Mouse (Mus musculus) olfactory bulb, adult 2 months (tissue): ENCODE results near the gene Srr. TPM values are rescaled to one million over a fixed set of nuclear protein-coding genes. Genes with fewer than 3 reads are reported as not detected.

Experiments used
- H3K27ac ChIP-seq: fragments of 200-500 bp; 2 replicates; pipeline ENCODE4 v1.5.1; 2012; ENCODE audit warnings: low read depth, low read length; ENCODE audit not compliant: insufficient read depth
- H3K4me1 ChIP-seq: fragments of 200-500 bp; 2 replicates; pipeline ENCODE4 v1.6.1; 2012; ENCODE audit warnings: low read length; ENCODE audit not compliant: control insufficient read depth, insufficient read depth
- H3K4me3 ChIP-seq: fragments of 200-500 bp; 2 replicates; pipeline ENCODE4 v1.5.1; 2012; ENCODE audit warnings: mild to moderate bottlenecking, low read depth, low read length, moderate library complexity; ENCODE audit not compliant: insufficient read depth
- CTCF ChIP-seq: fragments of 200-500 bp; IDR thresholded peaks from 2 replicates; pipeline ENCODE4 v1.5.1; 2012; ENCODE audit warnings: low read depth, mild to moderate bottlenecking, low read length, moderate library complexity; ENCODE audit not compliant: insufficient read depth
- POLR2A ChIP-seq: fragments of 200-500 bp; IDR thresholded peaks from 2 replicates; pipeline ENCODE4 v1.6.1; 2012; ENCODE audit warnings: mild to moderate bottlenecking, low read depth, low read length, moderate library complexity; ENCODE audit not compliant: insufficient read depth
- WGBS: fragments of 180-500 bp; shearing (Covaris S2); methylation state at CpG from one replicate; pipeline ENCODE4 v1.1.7; 2018; 5-methylcytosine and 5-hydroxymethylcytosine counted together
- polyA plus RNA-seq: library from polyadenylated mRNA; stranded (reverse); fragments of >200 nt; gene quantifications from 2 replicates; pipeline ENCODE4 v1.2.4, GENCODE M21; 2012; ENCODE audit warnings: low replicate concordance; ENCODE audit not compliant: missing spikeins, insufficient read depth, insufficient read length

Gene Srr
- polyA plus RNA-seq, 1 experiment = not detected

- WGBS = 1% methylated on average over 74 of the region's 74 CpGs
- Histone ChIP-seq H3K4me3 (peak within 1 kb of the TSS; percentile 92), H3K27ac (peak within 1 kb of the TSS; percentile 90), H3K4me1 (peaks cover 4% of the 10 kb centered on the region)
- TF ChIP-seq CTCF (no peak), POLR2A (peak; percentile 35; the same call in 1 of the 2 replicates)
These were observed 28.7 kb downstream of the Srr start, which contains the start of gene Sgsm2 for GRCm38 (mm10) chr11:74896901-74897677. Gene Sgsm2 (minus strand): TSS chr11:74897060.

GRCm38 (mm10) chr11:74895980-74896900 lies 29.5 kb downstream of the Srr start:
- peak overlapping the region; percentile 77 for H3K27ac ChIP-seq
- no peak for TF ChIP-seq CTCF
- TF ChIP-seq POLR2A = no peak; the same call in 1 of the 2 replicates
- H3K4me3 ChIP-seq = peak overlapping the region; percentile 92
- peaks cover 4% of the 10 kb centered on the region for H3K4me1 ChIP-seq
- WGBS = under 1% methylated on average over 55 of the region's 55 CpGs

DNA sequence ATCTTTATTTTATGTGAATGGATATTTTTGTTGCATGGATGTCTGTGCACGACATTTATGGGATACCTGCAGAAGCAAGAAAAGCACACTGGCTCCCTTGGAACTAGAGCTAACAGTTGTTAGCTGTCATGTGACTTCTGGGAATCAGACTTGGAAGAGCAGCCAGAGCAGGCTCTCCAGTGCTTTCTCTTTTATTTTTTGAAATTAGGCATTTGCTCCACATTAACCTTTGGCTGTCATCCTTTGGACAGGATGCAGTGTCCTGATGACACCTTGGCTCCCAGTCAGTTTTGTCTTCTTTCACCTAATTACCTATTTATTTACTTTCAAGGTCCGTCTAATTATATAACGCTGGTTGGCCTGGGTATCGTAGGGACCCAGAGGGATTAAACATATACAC lies 31.1 kb downstream of the Srr start:
- H3K4me1 ChIP-seq = peaks cover 4% of the 10 kb centered on the region
- H3K4me3 ChIP-seq = no peak overlapping the region
- TF ChIP-seq CTCF (no peak), POLR2A (no peak)
- no peak overlapping the region for H3K27ac ChIP-seq
- 66% methylated on average over 4 of the region's 4 CpGs for WGBS

- Histone ChIP-seq H3K4me3 (no peak overlapping the region), H3K4me1 (peaks cover 14% of the 10 kb centered on the region), H3K27ac (no peak overlapping the region)
- TF ChIP-seq CTCF (no peak), POLR2A (no peak)
- 89% methylated on average over 10 of the region's 10 CpGs for WGBS
These were observed 42.6 kb downstream of the Srr start for GRCm38 (mm10) chr11:74883098-74883497.

- TF ChIP-seq CTCF (no peak), POLR2A (no peak)
- H3K4me1 ChIP-seq = peaks cover 14% of the 10 kb centered on the region
- WGBS = 32% methylated on average over 14 of the region's 14 CpGs
- H3K27ac ChIP-seq = peak overlapping the region; percentile 56
- H3K4me3 ChIP-seq = no peak overlapping the region
These were observed 43.8 kb downstream of the Srr start for GRCm38 (mm10) chr11:74881979-74882378.

GRCm38 (mm10) chr11:74880999-74881398 lies 44.7 kb downstream of the Srr start:
- peak overlapping the region; percentile 56 for H3K27ac ChIP-seq
- TF ChIP-seq CTCF (no peak), POLR2A (no peak)
- H3K4me3 ChIP-seq = no peak overlapping the region
- 41% methylated on average over 9 of the region's 9 CpGs for WGBS
- H3K4me1 ChIP-seq = peaks cover 18% of the 10 kb centered on the region

DNA sequence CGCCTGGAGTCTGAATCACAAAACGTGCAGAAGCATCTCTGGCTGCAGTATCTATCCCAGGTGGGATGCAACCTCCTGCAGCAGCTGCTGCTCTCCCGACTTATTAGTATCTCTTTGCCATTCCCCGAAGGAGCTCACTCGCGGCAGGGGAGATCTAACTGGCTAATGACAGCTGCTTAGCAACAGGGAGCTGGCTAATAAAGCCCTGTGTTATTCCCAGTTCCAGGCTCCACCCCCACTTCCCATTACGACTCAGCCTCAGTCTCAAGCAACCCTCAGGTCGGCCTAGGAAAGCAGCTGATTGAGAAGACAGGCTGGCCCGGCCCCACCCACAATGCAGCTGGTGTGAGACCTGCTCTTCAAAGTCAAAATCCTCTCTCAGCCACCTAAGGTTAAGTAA lies 48.9 kb downstream of the Srr start:
- Histone ChIP-seq H3K27ac (peak overlapping the region; percentile 10; the same call in 1 of the 2 replicates), H3K4me1 (peaks cover 17% of the 10 kb centered on the region), H3K4me3 (no peak overlapping the region)
- TF ChIP-seq POLR2A (no peak), CTCF (no peak)
- WGBS = 5% methylated on average over 9 of the region's 9 CpGs

- no peak for TF ChIP-seq POLR2A
- TF ChIP-seq CTCF = no peak
- Histone ChIP-seq H3K4me1 (peaks cover 20% of the 10 kb centered on the region), H3K4me3 (no peak overlapping the region), H3K27ac (no peak overlapping the region)
- 75% methylated on average over 3 of the region's 3 CpGs for WGBS
These were observed 51.1 kb downstream of the Srr start for GRCm38 (mm10) chr11:74874630-74875029.
